Mouse (Mus musculus) ES-Bruce4 (cell line): ENCODE measurements around the gene Nanp. TPM values are rescaled to one million over a fixed set of nuclear protein-coding genes. Genes with fewer than 3 reads are reported as not detected.

ENCODE experiments used
- H3K27ac ChIP-seq: 2 replicates; pipeline ENCODE4 v1.5.1; 2012; ENCODE audit warnings: low read length, inconsistent platforms; ENCODE audit not compliant: insufficient read depth
- H3K27me3 ChIP-seq: 2 replicates; pipeline ENCODE4 v1.6.1; 2012; ENCODE audit warnings: mild to moderate bottlenecking, low read length, inconsistent platforms; ENCODE audit not compliant: control insufficient read depth, poor library complexity, insufficient read depth, severe bottlenecking
- H3K36me3 ChIP-seq: 2 replicates; pipeline ENCODE4 v1.6.1; 2012; ENCODE audit warnings: inconsistent platforms, mild to moderate bottlenecking, low read length, moderate library complexity; ENCODE audit not compliant: control insufficient read depth, poor library complexity, insufficient read depth, severe bottlenecking
- H3K4me1 ChIP-seq: one replicate; pipeline ENCODE4 v1.8.1; 2011; ENCODE audit warnings: low read length; ENCODE audit not compliant: control insufficient read depth, insufficient read depth
- H3K4me3 ChIP-seq: 2 replicates; pipeline ENCODE4 v1.5.1; 2011; ENCODE audit warnings: low read depth, mild to moderate bottlenecking, low read length
- H3K9ac ChIP-seq: 2 replicates; pipeline ENCODE4 v1.6.1; 2012; ENCODE audit warnings: low read depth, mild to moderate bottlenecking, inconsistent platforms; ENCODE audit not compliant: poor library complexity, severe bottlenecking
- H3K9me3 ChIP-seq: replicated peaks from 2 replicates; pipeline ENCODE4 v1.6.1; 2012; ENCODE audit warnings: mild to moderate bottlenecking, low read length, inconsistent platforms; ENCODE audit not compliant: control insufficient read depth, poor library complexity, insufficient read depth, severe bottlenecking
- CTCF ChIP-seq: IDR thresholded peaks from one replicate; pipeline ENCODE4 v1.8.1; 2011; ENCODE audit warnings: low read depth, low read length
- EP300 ChIP-seq: IDR thresholded peaks from 2 replicates; pipeline ENCODE4 v1.6.1; 2011; ENCODE audit warnings: low read depth, low read length; ENCODE audit not compliant: insufficient read depth
- POLR2A ChIP-seq: IDR thresholded peaks from one replicate; pipeline ENCODE4 v1.8.1; 2011; ENCODE audit warnings: low read length; ENCODE audit not compliant: insufficient read depth
- polyA plus RNA-seq: library from polyadenylated mRNA; stranded (reverse); fragments of >200 nt; gene quantifications from 2 replicates; pipeline ENCODE4 v1.2.4, GENCODE M21; 2011; ENCODE audit warnings: low read depth; ENCODE audit not compliant: missing spikeins, insufficient read depth, insufficient read length

Gene Nanp
- polyA plus RNA-seq, 1 experiment: 18.0 TPM

GRCm38 (mm10) chr2:151037292-151037691, 1.9 kb downstream of the Nanp start:
- Histone ChIP-seq H3K36me3 (no peaks in the 10 kb centered on the region; the same call in 1 of the 2 replicates), H3K4me1 (no peaks in the 10 kb centered on the region), H3K9ac (no peak overlapping the region), H3K27ac (no peak overlapping the region), H3K9me3 (no peaks in the 10 kb centered on the region), H3K27me3 (no peaks in the 10 kb centered on the region), H3K4me3 (no peak overlapping the region)
- TF ChIP-seq POLR2A: no peak

GRCm38 (mm10) chr2:151036721-151037120, 2.5 kb downstream of the Nanp start:
- no peaks in the 10 kb centered on the region for H3K4me1 ChIP-seq
- H3K4me3 ChIP-seq: no peak overlapping the region
- TF ChIP-seq POLR2A (no peak), CTCF (no peak), EP300 (no peak)
- no peaks in the 10 kb centered on the region; the same call in 1 of the 2 replicates for H3K36me3 ChIP-seq
- no peak overlapping the region for H3K27ac ChIP-seq
- H3K27me3 ChIP-seq: no peaks in the 10 kb centered on the region
- no peak overlapping the region for H3K9ac ChIP-seq
- no peaks in the 10 kb centered on the region for H3K9me3 ChIP-seq

DNA sequence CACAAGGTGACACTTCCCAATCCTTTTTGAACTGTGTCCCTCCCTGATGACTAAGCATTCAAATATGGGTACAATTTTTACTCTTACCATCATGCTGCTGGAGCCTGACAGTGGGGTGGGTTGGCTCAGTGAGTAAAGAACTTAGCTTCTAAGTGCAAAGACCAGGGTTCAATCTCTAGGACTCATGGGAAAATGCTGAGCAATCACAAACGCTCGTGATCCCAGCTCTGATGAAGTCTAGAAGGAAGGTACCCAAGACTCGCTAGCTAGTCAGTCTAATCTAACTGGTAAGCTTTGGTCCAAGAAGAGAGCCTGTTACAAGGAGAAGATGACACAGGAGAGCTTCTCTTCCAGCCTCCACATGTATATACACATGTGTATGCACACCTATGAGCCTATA, 4.8 kb downstream of the Nanp start:
- no peak for TF ChIP-seq EP300
- no peak for TF ChIP-seq POLR2A
- TF ChIP-seq CTCF: no peak
- Histone ChIP-seq H3K9ac (no peak overlapping the region), H3K36me3 (no peaks in the 10 kb centered on the region; the same call in 1 of the 2 replicates), H3K9me3 (no peaks in the 10 kb centered on the region), H3K4me1 (no peaks in the 10 kb centered on the region), H3K27ac (no peak overlapping the region), H3K4me3 (no peak overlapping the region), H3K27me3 (no peaks in the 10 kb centered on the region)

DNA sequence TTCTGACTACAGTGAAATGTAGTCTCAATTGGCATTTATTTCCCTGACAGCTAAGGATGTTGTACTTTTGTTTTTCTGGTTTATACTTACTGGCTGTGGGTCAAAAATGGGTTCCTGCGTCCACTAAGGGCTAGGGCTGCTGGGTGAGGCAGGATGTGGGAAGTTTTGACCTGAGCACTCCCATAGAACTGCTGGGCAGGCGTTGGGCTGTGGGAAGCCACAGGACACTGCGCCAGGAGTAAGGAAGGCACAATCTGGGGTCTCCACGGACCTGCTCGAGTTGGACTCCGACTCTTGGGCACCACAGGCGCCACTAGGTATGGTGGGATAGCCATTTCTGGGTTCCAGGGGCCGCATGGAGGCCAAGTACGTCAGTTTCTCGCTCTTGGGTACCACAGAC, 18.0 kb downstream of the Nanp start:
- no peak for TF ChIP-seq CTCF
- TF ChIP-seq EP300: no peak
- TF ChIP-seq POLR2A: no peak
- no peaks in the 10 kb centered on the region for H3K4me1 ChIP-seq

GRCm38 (mm10) chr2:151015316-151015715, 23.9 kb downstream of the Nanp start:
- Histone ChIP-seq H3K4me1 (no peaks in the 10 kb centered on the region), H3K27me3 (no peaks in the 10 kb centered on the region; the same call in 1 of the 2 replicates), H3K9ac (no peak overlapping the region), H3K4me3 (no peak overlapping the region), H3K36me3 (no peaks in the 10 kb centered on the region), H3K9me3 (no peaks in the 10 kb centered on the region), H3K27ac (no peak overlapping the region)
- TF ChIP-seq CTCF (no peak), POLR2A (no peak), EP300 (no peak)

More for the DNA sequence above, 18.0 kb downstream of the Nanp start:
- no peaks in the 10 kb centered on the region for H3K27me3 ChIP-seq
- no peaks in the 10 kb centered on the region for H3K9me3 ChIP-seq
- no peaks in the 10 kb centered on the region for H3K36me3 ChIP-seq
- H3K27ac ChIP-seq: no peak overlapping the region
- no peak overlapping the region for H3K9ac ChIP-seq
- H3K4me3 ChIP-seq: no peak overlapping the region

- H3K27me3 ChIP-seq: no peaks in the 10 kb centered on the region; the same call in 1 of the 2 replicates
- TF ChIP-seq CTCF (no peak), EP300 (no peak), POLR2A (no peak)
- no peak overlapping the region for H3K4me3 ChIP-seq
- no peaks in the 10 kb centered on the region for H3K36me3 ChIP-seq
- H3K27ac ChIP-seq: no peak overlapping the region
- H3K9ac ChIP-seq: no peak overlapping the region
- H3K4me1 ChIP-seq: no peaks in the 10 kb centered on the region
- no peaks in the 10 kb centered on the region for H3K9me3 ChIP-seq
These were observed 27.9 kb downstream of the Nanp start for GRCm38 (mm10) chr2:151011273-151011672.
